Mouse (Mus musculus): ENCODE measurements around the gene Enox1. TPM values are rescaled to one million over a fixed set of nuclear protein-coding genes. Genes with fewer than 3 reads are reported as not detected.
A peak's percentile ranks its signal among the peaks of the same experiment; 100 is the strongest.

Gene Enox1
- polyA plus RNA-seq, 1 experiment, result 1.1 TPM

- WGBS, result 66% methylated on average over 6 of the region's 6 CpGs
Observed at GRCm38 (mm10) chr14:77499996-77500581, 343.5 kb downstream of the Enox1 start.

GRCm38 (mm10) chr14:77504458-77505135, 348.0 kb downstream of the Enox1 start:
- Histone ChIP-seq H3K36me3 (ENCODE audit: control insufficient read depth, insufficient read depth, low read length) (no peaks in the 10 kb centered on the region), H3K27me3 (replicated peaks; ENCODE audit: control insufficient read depth, insufficient read depth, low read length) (no peaks in the 10 kb centered on the region), H3K4me3 (ENCODE audit: insufficient read depth, low read depth, low read length) (no peak overlapping the region), H3K4me1 (ENCODE audit: control insufficient read depth, insufficient read depth, low read length) (no peaks in the 10 kb centered on the region), H3K27ac (ENCODE audit: insufficient read depth, low read depth, low read length) (no peak overlapping the region)
- TF ChIP-seq POLR2A (IDR thresholded peaks at IDR 0.05; ENCODE audit: low read depth, low read length), result no peak
- no peak for TF ChIP-seq CTCF (conservative IDR thresholded peaks at IDR 0.05; ENCODE audit: insufficient read depth, insufficient read length, low read depth, low read length)
- 67% methylated on average over 12 of the region's 12 CpGs for WGBS
- DNase-seq, result no peak

More at GRCm38 (mm10) chr14:77499996-77500581, 343.5 kb downstream of the Enox1 start:
- no peak for DNase-seq
- Histone ChIP-seq H3K27me3 (replicated peaks; ENCODE audit: control insufficient read depth, insufficient read depth, low read length) (no peaks in the 10 kb centered on the region), H3K36me3 (ENCODE audit: control insufficient read depth, insufficient read depth, low read length) (no peaks in the 10 kb centered on the region), H3K4me1 (ENCODE audit: control insufficient read depth, insufficient read depth, low read length) (peaks cover 3% of the 10 kb centered on the region; the same call in 1 of the 2 replicates), H3K27ac (ENCODE audit: insufficient read depth, low read depth, low read length) (0 out of 2 replicates have a peak overlapping the region, but pooled peaks have one; percentile 17), H3K4me3 (ENCODE audit: insufficient read depth, low read depth, low read length) (no peak overlapping the region)
- TF ChIP-seq POLR2A (IDR thresholded peaks at IDR 0.05; ENCODE audit: low read depth, low read length) (no peak), CTCF (conservative IDR thresholded peaks at IDR 0.05; ENCODE audit: insufficient read depth, insufficient read length, low read depth, low read length) (no peak)

GRCm38 (mm10) chr14:77506341-77506740, 349.8 kb downstream of the Enox1 start:
- WGBS, result 67% methylated on average over 9 of the region's 9 CpGs
- no peak overlapping the region for H3K27ac ChIP-seq (ENCODE audit: insufficient read depth, low read depth, low read length)

GRCm38 (mm10) chr14:77508036-77508435, 351.5 kb downstream of the Enox1 start:
- Histone ChIP-seq H3K4me3 (ENCODE audit: insufficient read depth, low read depth, low read length) (no peak overlapping the region), H3K27ac (ENCODE audit: insufficient read depth, low read depth, low read length) (no peak overlapping the region), H3K4me1 (ENCODE audit: control insufficient read depth, insufficient read depth, low read length) (no peaks in the 10 kb centered on the region), H3K36me3 (ENCODE audit: control insufficient read depth, insufficient read depth, low read length) (no peaks in the 10 kb centered on the region), H3K27me3 (replicated peaks; ENCODE audit: control insufficient read depth, insufficient read depth, low read length) (no peaks in the 10 kb centered on the region)
- no peak for DNase-seq
- 83% methylated on average over 12 of the region's 12 CpGs for WGBS
- no peak for TF ChIP-seq POLR2A (IDR thresholded peaks at IDR 0.05; ENCODE audit: low read depth, low read length)
- no peak for TF ChIP-seq CTCF (conservative IDR thresholded peaks at IDR 0.05; ENCODE audit: insufficient read depth, insufficient read length, low read depth, low read length)

More at GRCm38 (mm10) chr14:77506341-77506740, 349.8 kb downstream of the Enox1 start:
- Histone ChIP-seq H3K27me3 (replicated peaks; ENCODE audit: control insufficient read depth, insufficient read depth, low read length) (no peaks in the 10 kb centered on the region), H3K4me1 (ENCODE audit: control insufficient read depth, insufficient read depth, low read length) (no peaks in the 10 kb centered on the region), H3K4me3 (ENCODE audit: insufficient read depth, low read depth, low read length) (no peak overlapping the region), H3K36me3 (ENCODE audit: control insufficient read depth, insufficient read depth, low read length) (no peaks in the 10 kb centered on the region)
- TF ChIP-seq POLR2A (IDR thresholded peaks at IDR 0.05; ENCODE audit: low read depth, low read length) (no peak), CTCF (conservative IDR thresholded peaks at IDR 0.05; ENCODE audit: insufficient read depth, insufficient read length, low read depth, low read length) (no peak)
- no peak for DNase-seq

- no peaks in the 10 kb centered on the region for H3K27me3 ChIP-seq (replicated peaks; ENCODE audit: control insufficient read depth, insufficient read depth, low read length)
- WGBS, result 89% methylated on average over 6 of the region's 6 CpGs
- TF ChIP-seq POLR2A (IDR thresholded peaks at IDR 0.05; ENCODE audit: low read depth, low read length) (no peak), CTCF (conservative IDR thresholded peaks at IDR 0.05; ENCODE audit: insufficient read depth, insufficient read length, low read depth, low read length) (no peak)
- DNase-seq, result no peak
- H3K4me3 ChIP-seq (ENCODE audit: insufficient read depth, low read depth, low read length), result no peak overlapping the region
- H3K4me1 ChIP-seq (ENCODE audit: control insufficient read depth, insufficient read depth, low read length), result no peaks in the 10 kb centered on the region
- no peak overlapping the region for H3K27ac ChIP-seq (ENCODE audit: insufficient read depth, low read depth, low read length)
- no peaks in the 10 kb centered on the region for H3K36me3 ChIP-seq (ENCODE audit: control insufficient read depth, insufficient read depth, low read length)
Observed at GRCm38 (mm10) chr14:77509042-77509441, 352.5 kb downstream of the Enox1 start.

- H3K36me3 ChIP-seq (ENCODE audit: control insufficient read depth, insufficient read depth, low read length), result no peaks in the 10 kb centered on the region
- H3K4me3 ChIP-seq (ENCODE audit: insufficient read depth, low read depth, low read length), result no peak overlapping the region
- H3K27ac ChIP-seq (ENCODE audit: insufficient read depth, low read depth, low read length), result no peak overlapping the region
- no peaks in the 10 kb centered on the region for H3K27me3 ChIP-seq (replicated peaks; ENCODE audit: control insufficient read depth, insufficient read depth, low read length)
- 84% methylated on average over 3 of the region's 3 CpGs for WGBS
- no peak for DNase-seq
- no peak for TF ChIP-seq CTCF (conservative IDR thresholded peaks at IDR 0.05; ENCODE audit: insufficient read depth, insufficient read length, low read depth, low read length)
- no peaks in the 10 kb centered on the region for H3K4me1 ChIP-seq (ENCODE audit: control insufficient read depth, insufficient read depth, low read length)
Observed at GRCm38 (mm10) chr14:77509924-77510323, 353.4 kb downstream of the Enox1 start.

- TF ChIP-seq POLR2A (IDR thresholded peaks at IDR 0.05; ENCODE audit: low read depth, low read length) (no peak), CTCF (conservative IDR thresholded peaks at IDR 0.05; ENCODE audit: insufficient read depth, insufficient read length, low read depth, low read length) (no peak)
- H3K27me3 ChIP-seq (replicated peaks; ENCODE audit: control insufficient read depth, insufficient read depth, low read length), result no peaks in the 10 kb centered on the region
- 70% methylated on average over 7 of the region's 7 CpGs for WGBS
- DNase-seq, result no peak
- no peak overlapping the region for H3K27ac ChIP-seq (ENCODE audit: insufficient read depth, low read depth, low read length)
- H3K4me1 ChIP-seq (ENCODE audit: control insufficient read depth, insufficient read depth, low read length), result no peaks in the 10 kb centered on the region
- no peaks in the 10 kb centered on the region for H3K36me3 ChIP-seq (ENCODE audit: control insufficient read depth, insufficient read depth, low read length)
- H3K4me3 ChIP-seq (ENCODE audit: insufficient read depth, low read depth, low read length), result no peak overlapping the region
Observed at GRCm38 (mm10) chr14:77511137-77511870, 354.7 kb downstream of the Enox1 start.

All from kidney, adult 2 months (tissue).